Mouse (Mus musculus) lung, postnatal 0 days (tissue): ENCODE data around the gene Fgr.

Experiments used
- CTCF ChIP-seq: IDR thresholded peaks from 2 replicates; pipeline ENCODE4 v1.5.1; 2016; ENCODE audit warnings: antibody characterized with exemption, mild to moderate bottlenecking
- EP300 ChIP-seq: IDR thresholded peaks from 2 replicates; pipeline ENCODE4 v1.6.1; 2016; ENCODE audit warnings: antibody characterized with exemption, mild to moderate bottlenecking, control low read depth

- TF ChIP-seq CTCF (no peak), EP300 (no peak)
Measured at GRCm38 (mm10) chr4:132975791-132976190, 1.9 kb downstream of the Fgr start.
